Comparison of ENCODE assay signal across 8 mouse cellular contexts in genomic region chr4:119813500-119814184, GRCm38 (mm10).
DNase-seq lines count a peak whose midpoint lies in the region; ATAC-seq lines count a peak whose summit lies in the region.

No protein-coding gene starts in this region.

- no peak for DNase-seq in heart, embryonic 10.5 days (ENCODE audit: low spot score)
- DNase-seq in heart, postnatal 4 days: no peak
- DNase-seq in R1 (ENCODE audit: low read depth, low spot score): peak; percentile 35
- no peak for DNase-seq in retina, postnatal 1 day
- no peak for DNase-seq in layer of hippocampus, postnatal 36 days
- DNase-seq in thymus, postnatal 14 days: no peak

- H3K27me3 ChIP-seq in heart, embryonic 10.5 days (ENCODE audit: insufficient read depth, poor library complexity, severe bottlenecking): peaks cover 25% of the 10 kb centered on the region
- H3K27me3 ChIP-seq in forebrain, embryonic 13.5 days: no peaks in the 10 kb centered on the region; the same call in 1 of the 2 replicates
- peaks cover 47% of the 10 kb centered on the region for H3K27me3 ChIP-seq in limb, embryonic 15.5 days

- no peak overlapping the region for H3K27ac ChIP-seq in heart, embryonic 10.5 days
- peak overlapping the region; percentile 83 for H3K27ac ChIP-seq in forebrain, embryonic 13.5 days
- H3K27ac ChIP-seq in limb, embryonic 15.5 days: no peak overlapping the region

- H3K36me3 ChIP-seq in heart, embryonic 10.5 days: no peaks in the 10 kb centered on the region
- no peaks in the 10 kb centered on the region for H3K36me3 ChIP-seq in forebrain, embryonic 13.5 days (ENCODE audit: poor library complexity, severe bottlenecking)
- no peaks in the 10 kb centered on the region for H3K36me3 ChIP-seq in limb, embryonic 15.5 days

- no peaks in the 10 kb centered on the region for H3K9me3 ChIP-seq in heart, embryonic 10.5 days
- H3K9me3 ChIP-seq in forebrain, embryonic 13.5 days (replicated peaks): no peaks in the 10 kb centered on the region
- H3K9me3 ChIP-seq in limb, embryonic 15.5 days: no peaks in the 10 kb centered on the region

- peaks cover 46% of the 10 kb centered on the region for H3K4me1 ChIP-seq in heart, embryonic 10.5 days
- peaks cover 37% of the 10 kb centered on the region for H3K4me1 ChIP-seq in forebrain, embryonic 13.5 days
- H3K4me1 ChIP-seq in limb, embryonic 15.5 days: peaks cover 14% of the 10 kb centered on the region

- peak overlapping the region; percentile 93 for H3K4me2 ChIP-seq in forebrain, embryonic 13.5 days
- H3K4me2 ChIP-seq in limb, embryonic 15.5 days: no peak overlapping the region

- peak overlapping the region; percentile 76 for H3K4me3 ChIP-seq in heart, embryonic 10.5 days
- H3K4me3 ChIP-seq in forebrain, embryonic 13.5 days: peak overlapping the region; percentile 64
- H3K4me3 ChIP-seq in limb, embryonic 15.5 days: peak overlapping the region; percentile 39; the same call in 1 of the 2 replicates

- ATAC-seq in forebrain, embryonic 13.5 days: peak; percentile 31
- ATAC-seq in limb, embryonic 15.5 days (ENCODE audit: insufficient number of reproducible peaks, low FRiP score, low TSS enrichment, low read depth): no peak; the same call in 1 of the 2 replicates

- 24% methylated on average over 12 of the region's 12 CpGs for WGBS in heart, embryonic 10.5 days
- WGBS in forebrain, embryonic 13.5 days: 13% methylated on average over 12 of the region's 12 CpGs
- 21% methylated on average over 6 of the region's 12 CpGs for WGBS in limb, embryonic 15.5 days

- no peak overlapping the region for H3K9ac ChIP-seq in forebrain, embryonic 13.5 days
- no peak overlapping the region for H3K9ac ChIP-seq in limb, embryonic 15.5 days
